Mouse (Mus musculus) left cerebral cortex, postnatal 25 days (tissue): ENCODE data around the gene Bnip3. TPM values are rescaled to one million over a fixed set of nuclear protein-coding genes. Genes with fewer than 3 reads are reported as not detected.

Source experiments
- DNase-seq, 2 experiments: peaks; one replicate each; pipeline ENCODE4 v3.0.0; 2022; ENCODE audit warnings: low spot score in 2 of 2, mixed read lengths in 1 of 2
- intact Hi-C: fragments of 180-260 bp; cut with DNase I; formaldehyde crosslinking; loops from one replicate; pipeline ENCODE4 v1.15.1; 2025
- total RNA-seq, 2 experiments: library from RNA; stranded (reverse); gene quantifications; 2 replicates each; pipeline ENCODE4 v1.2.3; 2021

The Bnip3 gene
- total RNA-seq, 2 experiments from 2014 or later, result 132 to 139 TPM

DNA sequence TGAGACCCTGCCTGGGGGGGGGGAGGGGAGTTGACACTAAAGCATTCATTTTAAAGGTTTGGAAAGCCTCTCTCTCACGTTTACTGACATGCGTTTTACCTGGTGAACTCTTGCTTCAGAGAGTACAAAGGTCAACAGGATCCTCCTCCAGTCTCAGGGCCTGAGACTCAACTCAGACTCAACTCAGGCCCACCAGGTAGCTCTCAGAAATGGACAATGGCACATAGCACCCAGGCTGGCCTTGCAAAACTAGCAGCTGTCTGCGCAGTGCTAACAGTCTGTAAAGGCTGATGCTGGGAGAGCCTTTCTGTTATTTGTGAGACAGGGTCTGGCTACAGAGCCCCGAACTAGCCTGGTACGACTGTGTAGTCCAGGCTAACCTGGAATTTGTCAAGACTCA, 1.3 kb downstream of the Bnip3 start:
- no peak for DNase-seq
- intact Hi-C loops, result loop anchor here (2.0 kb wide), 2 partner anchors 33 to 61 kb away; partner anchors contain the start of genes Jakmip3, Mapk1ip1 and Ppp2r2d

DNA sequence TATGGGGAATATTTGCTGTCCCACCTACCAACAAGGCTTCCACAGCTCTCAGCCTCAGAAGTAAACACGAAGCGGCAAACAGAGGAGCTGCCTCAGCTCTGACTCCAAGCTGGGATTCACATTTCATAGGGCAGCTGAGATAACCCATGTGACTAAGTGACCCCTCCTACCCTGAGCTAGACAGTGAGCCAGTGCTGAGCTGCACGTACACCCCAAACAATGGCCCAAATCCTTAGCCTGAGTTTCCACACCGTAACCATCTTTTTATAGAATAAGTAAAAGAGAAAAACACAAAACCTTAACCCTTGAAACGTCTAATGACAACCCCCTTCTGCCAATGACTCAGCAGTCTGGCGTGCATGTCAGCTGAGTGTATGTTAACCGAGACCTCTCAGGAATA, 2.3 kb downstream of the Bnip3 start:
- intact Hi-C loops, result no loop called here

GRCm38 (mm10) chr7:138906441-138906840, 2.9 kb downstream of the Bnip3 start:
- intact Hi-C loops, result no loop called here

More for the DNA sequence above, 2.3 kb downstream of the Bnip3 start:
- peak; percentile 28 to 61 for DNase-seq

GRCm38 (mm10) chr7:138903886-138904435, 5.4 kb downstream of the Bnip3 start:
- no peak for DNase-seq
- intact Hi-C loops, result no loop called here

More at GRCm38 (mm10) chr7:138906441-138906840, 2.9 kb downstream of the Bnip3 start:
- DNase-seq, result no peak

GRCm38 (mm10) chr7:138898743-138899142, 10.6 kb downstream of the Bnip3 start:
- no peak for DNase-seq
- intact Hi-C loops, result no loop called here

- intact Hi-C loops, result no loop called here
- no peak for DNase-seq
Measured at GRCm38 (mm10) chr7:138898122-138898521, 11.2 kb downstream of the Bnip3 start.

- intact Hi-C loops, result no loop called here
- DNase-seq, result no peak
Measured at GRCm38 (mm10) chr7:138885365-138886289, 23.7 kb downstream of the Bnip3 start.

- DNase-seq, result no peak
- intact Hi-C loops, result no loop called here
Measured at GRCm38 (mm10) chr7:138883724-138884123, 25.6 kb downstream of the Bnip3 start.

DNA sequence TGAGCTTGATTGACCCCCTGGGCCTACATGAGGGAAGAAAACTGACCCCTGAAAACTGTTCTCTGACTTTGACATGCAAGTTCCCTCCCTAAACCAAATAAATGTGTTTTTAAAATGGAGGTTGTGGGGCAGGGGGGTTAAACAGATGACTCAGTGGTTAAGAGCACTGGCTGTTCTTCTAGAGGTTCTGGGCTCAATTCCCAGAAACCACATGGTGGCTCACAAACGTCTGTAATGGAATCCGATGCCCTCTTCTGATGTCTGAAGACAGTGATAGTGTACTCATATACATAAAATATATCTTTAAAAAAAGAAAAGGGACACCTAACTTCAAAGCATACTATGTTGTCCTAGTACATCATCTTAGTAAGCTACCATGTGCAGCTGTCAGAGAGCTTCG, 34.3 kb downstream of the Bnip3 start:
- no peak for DNase-seq
- intact Hi-C loops, result no loop called here

GRCm38 (mm10) chr7:138872956-138873355, 36.4 kb downstream of the Bnip3 start:
- intact Hi-C loops, result no loop called here
- DNase-seq, result no peak

DNA sequence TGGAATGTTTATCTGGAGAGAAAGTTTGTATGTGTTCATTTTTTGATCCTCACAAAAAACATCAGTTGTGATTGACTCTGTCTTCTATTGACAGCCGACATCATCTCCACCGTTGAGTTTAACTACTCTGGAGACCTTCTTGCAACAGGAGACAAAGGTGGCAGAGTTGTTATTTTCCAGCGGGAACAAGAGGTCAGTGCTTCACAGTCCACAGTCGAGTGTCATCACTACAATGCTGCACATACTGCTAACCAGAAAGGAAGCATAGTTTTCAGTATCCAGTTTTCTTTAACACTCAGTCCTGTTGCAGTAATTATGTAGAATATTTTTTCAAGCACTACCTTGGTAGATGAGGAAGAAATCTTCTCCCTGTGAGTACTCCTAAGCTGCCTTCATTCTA, 41.0 kb downstream of the Bnip3 start:
- intact Hi-C loops, result no loop called here
- DNase-seq, result no peak

DNA sequence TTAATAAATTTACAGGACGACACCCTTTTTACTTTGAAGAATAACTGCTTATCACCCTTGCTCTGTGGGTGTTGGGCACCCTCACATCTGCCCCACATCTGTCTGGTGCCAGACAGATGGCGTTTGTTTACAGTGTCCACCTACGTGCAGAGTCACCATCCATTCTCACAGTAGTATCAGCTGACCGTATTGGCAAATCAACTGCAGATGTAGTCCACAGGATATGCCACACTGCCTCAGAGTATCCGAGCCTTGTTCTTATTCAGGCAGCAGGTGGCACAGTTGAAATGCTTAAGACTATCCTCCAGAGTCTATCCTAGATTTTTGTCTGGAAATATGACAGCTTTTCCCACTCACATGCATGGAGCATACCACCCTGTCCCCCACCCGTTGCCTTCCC, 42.0 kb downstream of the Bnip3 start:
- no peak for DNase-seq
- intact Hi-C loops, result no loop called here

GRCm38 (mm10) chr7:138864776-138865175, 44.5 kb downstream of the Bnip3 start:
- intact Hi-C loops, result no loop called here
- no peak for DNase-seq

DNA sequence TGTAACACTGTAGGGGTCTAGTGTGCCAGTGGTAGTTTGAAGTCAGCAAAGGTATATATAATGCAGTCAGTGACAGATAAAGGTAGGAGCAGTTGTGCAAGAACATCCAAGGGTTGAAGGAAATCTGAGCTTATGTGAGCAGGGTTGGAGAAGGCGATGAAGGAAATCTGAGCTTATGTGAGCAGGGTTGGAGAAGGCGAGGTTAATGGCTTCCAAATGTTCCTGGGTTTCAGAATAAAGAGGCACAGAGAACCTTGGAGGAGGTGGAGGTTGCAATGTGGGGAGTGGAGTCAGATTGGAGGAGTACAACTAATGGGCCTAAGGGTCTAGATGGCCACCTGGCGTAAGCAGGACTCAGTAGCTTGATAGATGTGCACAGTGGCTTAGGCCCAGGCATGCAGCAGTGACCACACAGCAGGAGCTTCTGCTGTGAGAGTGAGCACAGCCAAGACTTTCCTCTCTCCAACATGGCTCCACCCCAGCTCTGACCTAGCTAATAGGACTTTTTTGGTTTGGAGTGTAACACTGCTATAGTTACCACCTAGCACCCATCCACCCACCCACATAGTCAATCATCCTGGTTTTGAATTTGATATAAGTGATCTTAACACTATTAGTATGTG, 45.3 kb downstream of the Bnip3 start:
- no peak for DNase-seq
- intact Hi-C loops, result no loop called here

GRCm38 (mm10) chr7:138856670-138857069, 52.6 kb downstream of the Bnip3 start:
- DNase-seq, result no peak

DNA sequence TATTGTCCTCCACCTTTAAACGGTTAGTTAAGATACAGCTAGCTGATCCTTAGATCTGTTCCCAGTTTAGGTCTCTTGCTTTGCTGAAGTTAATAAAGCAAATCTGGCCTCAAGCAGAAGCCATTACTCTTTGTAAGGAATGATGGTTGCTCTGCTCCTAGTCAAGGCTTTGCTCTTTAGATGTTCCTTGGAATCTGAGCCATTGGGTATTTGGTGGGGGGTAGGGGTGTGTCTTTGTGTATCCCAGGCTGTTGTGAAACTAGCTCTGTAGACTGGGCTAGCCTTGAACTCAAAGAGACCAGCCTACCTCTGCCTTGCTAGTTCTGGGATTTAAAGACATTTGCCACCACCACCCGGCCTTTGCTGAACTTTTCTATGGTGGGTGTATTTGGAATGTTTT, 55.1 kb downstream of the Bnip3 start:
- intact Hi-C loops, result no loop called here
- no peak for DNase-seq

More at GRCm38 (mm10) chr7:138856670-138857069, 52.6 kb downstream of the Bnip3 start:
- intact Hi-C loops, result no loop called here

DNA sequence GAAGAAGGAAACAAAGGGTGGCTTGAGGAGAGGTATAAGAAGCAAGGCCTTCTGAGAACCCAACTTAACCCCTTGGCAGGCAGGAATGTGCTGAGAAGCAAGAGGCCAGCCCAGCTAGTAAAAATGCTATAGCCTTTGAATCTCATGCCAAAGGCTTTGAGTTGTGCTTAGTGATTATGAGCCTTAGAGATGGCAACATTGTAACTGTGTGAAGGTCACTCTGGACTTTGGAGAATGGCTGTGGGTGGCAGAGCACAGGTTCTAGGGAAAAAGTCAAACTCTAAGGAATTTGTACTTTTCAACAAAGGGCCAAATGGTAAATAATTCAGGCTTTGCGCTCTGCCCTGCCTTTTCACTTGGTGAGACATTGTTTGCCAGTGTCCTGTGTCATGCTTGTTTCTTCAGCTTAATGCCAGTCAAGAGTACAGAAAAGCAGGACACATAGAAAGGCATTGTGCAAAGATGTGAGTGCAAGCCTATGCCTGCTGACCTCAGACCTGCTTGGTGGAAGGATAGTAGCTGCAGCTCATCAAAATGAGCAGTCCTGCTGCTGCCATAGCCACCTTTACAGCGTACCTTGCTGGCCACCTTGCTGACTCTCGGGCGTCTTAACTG, 55.8 kb downstream of the Bnip3 start:
- intact Hi-C loops, result no loop called here
- no peak for DNase-seq

GRCm38 (mm10) chr7:138850083-138850482, 59.2 kb downstream of the Bnip3 start:
- intact Hi-C loops, result no loop called here
- DNase-seq, result no peak

- intact Hi-C loops, result no loop called here
- no peak for DNase-seq
Measured at GRCm38 (mm10) chr7:138848028-138848920, 61.0 kb downstream of the Bnip3 start.
